Mouse (Mus musculus) liver, postnatal 0 days (tissue): ENCODE data around the gene Cbx5.

Source experiments
- CTCF ChIP-seq: sonication (generic); IDR thresholded peaks from 2 replicates; pipeline ENCODE4 v1.5.1; 2016; ENCODE audit warnings: antibody characterized with exemption, low read depth
- EP300 ChIP-seq: IDR thresholded peaks from 2 replicates; pipeline ENCODE4 v1.6.1; 2016; ENCODE audit warnings: antibody characterized with exemption, low read depth, mild to moderate bottlenecking

DNA sequence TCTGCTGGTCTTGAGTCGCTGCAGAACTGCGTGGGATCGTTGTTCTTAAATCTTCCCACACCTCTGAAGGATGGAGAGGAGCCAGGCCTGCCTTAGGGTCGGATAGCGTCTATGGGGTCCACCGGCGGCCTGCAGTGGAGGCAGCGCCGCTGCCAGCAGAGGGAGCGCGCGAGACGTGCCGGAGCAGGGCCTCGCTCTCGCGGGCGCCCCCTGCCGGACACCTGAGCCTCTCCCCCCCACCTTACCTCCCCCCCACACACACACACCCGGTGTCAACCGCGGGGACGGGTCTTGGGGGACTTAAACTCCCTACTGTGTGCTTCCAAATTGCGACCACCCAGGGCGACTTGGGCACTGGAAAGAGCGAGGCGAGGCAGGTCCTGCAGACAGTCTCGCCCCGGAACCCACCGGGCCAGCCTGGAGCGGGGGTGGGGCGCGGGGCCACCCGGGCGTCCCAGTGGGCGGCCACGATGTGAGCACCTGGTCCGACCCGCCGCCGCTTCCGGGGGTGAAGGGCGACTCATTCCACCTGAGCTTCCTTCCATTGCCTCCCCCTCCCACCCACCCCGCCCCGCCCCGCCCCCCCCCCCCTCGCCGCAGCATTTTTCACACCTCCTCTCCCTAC is 57.3 kb downstream of the Cbx5 start:
- TF ChIP-seq CTCF, result peak; percentile 100
- no peak for TF ChIP-seq EP300
